Mouse (Mus musculus) large intestine, adult 2 months (tissue): ENCODE data around the gene Ccdc93. TPM values are rescaled to one million over a fixed set of nuclear protein-coding genes. Genes with fewer than 3 reads are reported as not detected.

Source experiments
- DNase-seq: peaks from one replicate; pipeline ENCODE4 v3.0.0-alpha.2; 2012; ENCODE audit warnings: low read depth, low spot score
- WGBS: fragments of 180-500 bp; shearing (Covaris S2); methylation state at CpG from one replicate; pipeline ENCODE4 v1.1.7; 2018; 5-methylcytosine and 5-hydroxymethylcytosine counted together
- polyA plus RNA-seq: library from polyadenylated mRNA; depleted of rRNA; stranded (reverse); fragments of >200 nt; gene quantifications from 2 replicates; pipeline ENCODE4 v1.2.3, GENCODE M21; 2012

Gene Ccdc93
- polyA plus RNA-seq, 1 experiment, result 8.0 TPM

GRCm38 (mm10) chr1:121497093-121497492 is 66.2 kb downstream of the Ccdc93 start:
- WGBS, result 93% methylated on average over 4 of the region's 4 CpGs
- DNase-seq, result no peak

GRCm38 (mm10) chr1:121508729-121509128 is 77.9 kb downstream of the Ccdc93 start:
- DNase-seq, result no peak
- 89% methylated on average over 2 of the region's 2 CpGs for WGBS

DNA sequence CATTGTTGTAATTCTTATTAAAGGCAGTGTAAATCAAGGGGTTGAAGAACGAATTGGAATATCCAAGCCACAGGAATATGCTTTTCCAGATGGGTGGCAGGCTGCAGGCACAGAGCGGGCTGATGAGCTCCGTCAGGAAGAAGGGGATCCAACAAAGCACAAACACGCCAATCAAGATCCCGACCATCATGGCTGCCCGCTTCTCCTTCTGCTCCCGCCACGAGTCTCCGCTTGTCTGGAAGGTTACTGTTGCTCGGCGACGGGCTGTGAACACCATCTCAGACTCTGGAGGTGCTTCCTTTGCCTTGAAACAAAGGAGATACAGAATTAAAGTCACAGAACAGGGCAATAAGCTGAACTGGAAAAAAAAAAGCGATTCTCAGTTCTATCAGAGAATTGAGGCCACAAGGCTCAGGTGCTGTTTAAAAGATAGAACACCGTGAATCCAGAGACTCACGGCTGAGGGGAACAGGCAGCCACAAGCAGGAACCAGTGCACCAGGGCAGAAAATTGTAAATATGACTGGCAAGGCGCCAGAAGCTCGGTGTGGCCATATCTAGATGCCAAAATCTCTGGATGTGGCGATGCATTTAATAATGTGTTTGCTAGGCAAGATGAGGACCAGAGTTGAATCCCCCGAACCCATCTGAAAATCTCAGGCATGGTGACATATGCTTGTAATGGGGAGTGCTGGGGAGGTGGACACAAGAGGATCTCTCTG is 79.7 kb downstream of the Ccdc93 start:
- no peak for DNase-seq
- WGBS, result 81% methylated on average over 19 of the region's 19 CpGs

- DNase-seq, result no peak
- 37% methylated on average over 2 of the region's 2 CpGs for WGBS
Measured at GRCm38 (mm10) chr1:121511186-121511585, 80.3 kb downstream of the Ccdc93 start.

GRCm38 (mm10) chr1:121511966-121512365 is 81.1 kb downstream of the Ccdc93 start:
- WGBS, result 93% methylated on average over 2 of the region's 2 CpGs
- no peak for DNase-seq

DNA sequence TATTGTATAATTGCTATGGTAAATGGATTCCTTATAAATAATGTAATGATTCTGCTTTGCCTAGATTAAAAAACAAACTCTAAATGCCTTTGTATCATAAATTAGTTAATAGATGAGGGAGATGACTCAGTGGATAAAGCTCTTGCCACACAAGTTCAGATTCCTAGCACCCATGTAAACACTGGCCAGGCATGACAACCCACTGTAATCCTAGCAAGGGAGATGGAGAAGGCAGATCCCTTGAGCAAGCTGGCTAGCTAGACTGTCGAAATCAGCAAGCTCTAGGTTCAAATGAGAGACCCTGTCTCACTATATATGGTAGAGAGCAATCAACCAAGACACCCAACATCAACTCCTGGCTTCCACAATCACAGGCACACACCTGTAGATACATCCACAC is 87.8 kb downstream of the Ccdc93 start:
- WGBS, result 57% methylated on average over 1 of the region's 1 CpGs

GRCm38 (mm10) chr1:121527061-121527460 is 96.2 kb downstream of the Ccdc93 start:
- no peak for DNase-seq
- 42% methylated on average over 17 of the region's 17 CpGs for WGBS

More for the DNA sequence above, 87.8 kb downstream of the Ccdc93 start:
- no peak for DNase-seq

GRCm38 (mm10) chr1:121527600-121528398 is 97.0 kb downstream of the Ccdc93 start:
- DNase-seq, result no peak
- WGBS, result 22% methylated on average over 55 of the region's 55 CpGs

GRCm38 (mm10) chr1:121528399-121528720 is 97.5 kb downstream of the Ccdc93 start, which contains the start of gene Htr5b:
Htr5b (minus strand) TSS chr1:121528465.
- 7% methylated on average over 11 of the region's 11 CpGs for WGBS
- no peak for DNase-seq

- 78% methylated on average over 6 of the region's 6 CpGs for WGBS
Measured at GRCm38 (mm10) chr1:121529286-121529685, 98.4 kb downstream of the Ccdc93 start.

DNA sequence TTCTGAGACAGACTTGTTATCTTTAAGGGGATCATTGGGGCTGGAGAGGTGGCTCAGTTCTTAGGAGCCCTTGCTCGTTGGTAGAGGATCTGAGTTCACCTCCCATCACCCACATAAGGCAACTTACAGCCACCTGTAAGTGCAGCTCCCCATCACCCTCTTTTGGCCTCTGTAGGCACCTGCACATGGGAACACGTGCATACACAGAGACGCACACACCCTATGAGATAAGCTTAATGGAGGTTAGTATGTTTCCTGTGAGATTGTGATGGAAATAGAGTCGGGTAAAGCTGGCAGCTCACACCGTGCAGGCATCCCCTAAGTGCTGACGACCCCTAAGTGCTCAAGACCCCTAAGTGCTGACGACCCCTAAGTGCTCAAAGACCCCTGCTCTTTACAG is 100.6 kb downstream of the Ccdc93 start:
- no peak for DNase-seq
- 65% methylated on average over 7 of the region's 7 CpGs for WGBS

More at GRCm38 (mm10) chr1:121529286-121529685, 98.4 kb downstream of the Ccdc93 start:
- DNase-seq, result no peak

GRCm38 (mm10) chr1:121540361-121540760 is 109.5 kb downstream of the Ccdc93 start:
- 44% methylated on average over 8 of the region's 8 CpGs for WGBS
- DNase-seq, result no peak

DNA sequence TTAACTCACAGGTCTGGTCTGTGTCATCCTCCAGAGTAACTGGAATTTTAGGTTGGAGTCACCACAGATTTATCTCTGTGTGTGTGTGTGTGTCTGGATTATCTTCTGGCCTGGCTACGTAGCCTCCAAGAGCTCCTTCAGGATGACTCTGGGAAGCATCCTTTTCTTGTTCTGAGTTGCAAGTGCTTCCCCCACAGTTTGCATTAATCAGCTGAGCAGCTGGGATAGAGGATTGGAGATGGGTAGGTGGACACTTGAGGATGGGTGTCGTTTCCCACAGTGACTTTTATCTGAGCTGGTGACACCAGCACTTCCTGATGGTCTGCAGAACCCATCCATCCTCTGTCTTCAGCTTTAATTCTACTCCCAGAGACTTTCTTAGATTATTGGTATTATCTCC is 116.0 kb downstream of the Ccdc93 start:
- 74% methylated on average over 2 of the region's 2 CpGs for WGBS

DNA sequence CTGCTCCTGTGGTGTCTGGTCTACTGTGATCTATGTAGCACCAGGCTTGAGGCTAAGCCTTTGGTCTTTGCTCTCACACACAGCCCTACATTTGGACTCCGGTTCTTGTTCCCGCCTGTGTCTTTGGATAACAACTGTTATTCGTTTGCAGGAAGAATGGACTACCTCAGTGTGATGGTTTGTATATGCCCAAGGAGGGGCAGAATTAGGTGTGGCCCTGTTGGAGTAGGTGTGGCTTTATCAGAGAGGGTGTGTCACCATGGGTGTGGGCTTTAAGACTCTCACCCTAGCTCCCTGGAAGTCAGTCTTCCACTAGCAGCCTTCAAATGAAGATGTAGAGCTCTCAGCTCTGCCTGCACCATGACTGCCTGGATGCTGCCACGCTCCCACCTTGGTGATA is 117.8 kb downstream of the Ccdc93 start:
- no peak for DNase-seq
- 71% methylated on average over 4 of the region's 4 CpGs for WGBS

More for the DNA sequence above, 116.0 kb downstream of the Ccdc93 start:
- no peak for DNase-seq

GRCm38 (mm10) chr1:121549456-121549855 is 118.6 kb downstream of the Ccdc93 start:
- no peak for DNase-seq
- 71% methylated on average over 4 of the region's 4 CpGs for WGBS

DNA sequence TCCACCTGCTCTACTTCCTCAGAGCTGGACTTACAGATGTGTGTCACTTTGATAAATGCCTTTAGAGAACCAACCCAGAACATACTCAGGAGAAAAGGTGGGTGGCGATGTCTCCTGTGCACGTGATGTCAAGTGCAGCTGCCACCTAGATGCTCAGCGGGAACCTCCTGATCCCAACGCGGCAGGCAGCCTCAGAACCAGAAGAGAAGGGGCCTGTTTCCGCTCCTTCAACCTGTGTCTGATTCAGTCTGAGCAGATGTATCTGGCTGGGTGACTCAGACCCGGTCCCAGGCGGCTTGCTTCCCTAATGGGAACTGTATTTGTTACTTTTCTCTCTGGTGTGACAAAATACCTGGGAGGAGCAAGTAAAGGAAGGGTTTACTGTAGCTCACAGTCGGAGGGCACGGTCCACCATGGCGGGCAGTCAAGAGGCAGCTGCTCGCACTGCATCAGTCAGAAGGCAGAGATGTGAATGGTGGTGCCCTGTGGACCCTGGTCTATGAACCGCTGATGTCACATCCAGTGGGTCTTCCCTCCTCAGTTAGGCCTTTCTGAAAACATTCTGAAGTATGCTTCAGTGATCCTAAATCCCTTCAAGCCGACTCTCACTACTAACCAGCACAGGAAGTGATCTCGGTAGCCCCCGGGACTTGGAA is 120.1 kb downstream of the Ccdc93 start:
- 85% methylated on average over 16 of the region's 16 CpGs for WGBS
- DNase-seq, result no peak

DNA sequence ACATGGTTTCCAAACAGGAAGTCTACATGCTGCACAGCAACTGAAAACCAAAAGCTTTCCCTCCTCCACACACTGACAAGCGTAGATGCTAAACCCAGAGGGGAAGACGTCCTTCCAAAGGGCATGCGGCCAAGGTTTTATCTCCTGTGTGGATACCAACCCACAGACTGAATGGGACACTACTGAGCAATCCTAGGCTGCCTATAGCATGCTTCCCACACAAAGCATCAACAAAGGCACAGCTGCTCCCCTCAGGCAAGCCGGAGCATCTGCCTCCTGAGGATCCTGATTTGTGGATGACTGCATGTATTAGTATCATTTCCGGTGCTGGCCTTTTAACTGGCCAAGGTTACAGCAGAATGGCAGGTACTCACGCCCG is 120.6 kb downstream of the Ccdc93 start:
- no peak for DNase-seq
- 86% methylated on average over 7 of the region's 7 CpGs for WGBS
